Mouse (Mus musculus): ENCODE measurements around the gene Stpg1.

GRCm38 (mm10) chr4:135533001-135533400 lies 38.4 kb downstream of the Stpg1 start:
- no peak for TF ChIP-seq POLR2A (IDR thresholded peaks at IDR 0.05; ENCODE audit: insufficient read depth, low read length)
- TF ChIP-seq CTCF (IDR thresholded peaks at IDR 0.05; ENCODE audit: low read depth, low read length), result no peak

All from ES-Bruce4 (cell line).